Mouse (Mus musculus): ENCODE results near the gene Fgl2. TPM values are rescaled to one million over a fixed set of nuclear protein-coding genes. Genes with fewer than 3 reads are reported as not detected.

The Fgl2 gene
- polyA plus RNA-seq, 1 experiment from 2014 or later = 2.5 TPM

DNA sequence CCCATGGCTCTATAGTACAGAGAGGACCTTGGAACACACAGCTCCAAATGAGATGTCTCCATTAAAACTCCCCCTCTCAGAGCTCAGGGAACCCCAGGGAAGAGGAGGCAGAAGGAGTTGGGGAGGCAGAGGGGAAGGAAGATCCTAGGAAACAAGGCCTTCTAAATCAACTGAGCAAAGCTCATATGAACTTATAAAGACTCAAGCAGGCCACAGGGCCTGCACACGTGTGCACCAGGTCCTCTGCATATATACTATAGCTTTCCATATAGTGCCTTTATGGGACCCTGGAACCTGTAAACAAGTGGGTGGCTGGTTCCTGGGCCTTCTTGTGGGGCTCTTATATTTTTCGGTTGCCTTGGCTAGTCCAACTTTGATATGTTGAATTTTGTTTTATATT is 22.1 kb downstream of the Fgl2 start:
- Histone ChIP-seq H3K36me3 (ENCODE audit: control insufficient read depth, insufficient read depth, low read length) (no peaks in the 10 kb centered on the region), H3K4me1 (ENCODE audit: control insufficient read depth, insufficient read depth, low read length) (no peaks in the 10 kb centered on the region), H3K9me3 (ENCODE audit: control insufficient read depth, low read length) (no peaks in the 10 kb centered on the region), H3K27me3 (ENCODE audit: control insufficient read depth, insufficient read depth, low read length) (no peaks in the 10 kb centered on the region), H3K27ac (ENCODE audit: low read depth, low read length) (no peak overlapping the region), H3K9ac (ENCODE audit: low read length) (no peak overlapping the region), H3K4me2 (no peak overlapping the region), H3K4me3 (ENCODE audit: low read depth, low read length) (no peak overlapping the region)
- ATAC-seq (ENCODE audit: low FRiP score) (no peak), DNase-seq (ENCODE audit: low spot score, missing footprints) (no peak)
- WGBS = 90% methylated on average over 2 of the region's 2 CpGs

DNA sequence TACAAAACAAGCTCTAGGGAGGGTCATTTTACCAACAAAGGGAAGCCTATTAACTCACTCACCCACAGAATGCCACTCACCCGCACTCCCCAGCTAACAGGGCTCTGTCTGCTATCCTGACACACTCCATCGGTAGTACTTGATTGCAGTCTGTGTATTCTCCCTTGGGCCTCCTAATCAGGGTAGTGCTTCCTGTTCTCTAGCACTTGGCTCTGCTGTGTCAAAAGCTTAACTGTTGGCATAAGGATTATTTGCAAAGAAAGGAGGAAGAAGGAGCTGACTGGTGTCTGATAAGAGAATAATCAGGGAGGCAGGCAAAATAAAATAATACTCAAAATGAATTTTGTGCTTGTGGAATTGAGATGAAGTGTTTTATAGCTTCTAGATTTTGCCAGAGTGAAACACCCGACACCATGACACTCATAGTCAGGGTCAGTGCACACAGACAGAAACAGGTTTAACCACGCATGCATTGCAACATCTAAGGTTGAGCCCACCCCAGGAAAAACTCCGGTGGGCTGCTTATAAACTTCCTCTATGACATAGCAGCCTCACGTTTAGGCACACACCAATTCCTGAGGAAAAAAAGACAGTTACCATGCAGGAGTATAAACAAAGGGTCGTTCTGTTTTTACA is 22.9 kb downstream of the Fgl2 start:
- 61% methylated on average over 7 of the region's 7 CpGs for WGBS
- H3K4me3 ChIP-seq (ENCODE audit: low read depth, low read length) = no peak overlapping the region
- H3K9ac ChIP-seq (ENCODE audit: low read length) = no peak overlapping the region
- ATAC-seq (ENCODE audit: low FRiP score) = no peak
- H3K27ac ChIP-seq (ENCODE audit: low read depth, low read length) = no peak overlapping the region
- H3K4me2 ChIP-seq = no peak overlapping the region
- DNase-seq (ENCODE audit: low spot score, missing footprints) = no peak
- no peaks in the 10 kb centered on the region for H3K4me1 ChIP-seq (ENCODE audit: control insufficient read depth, insufficient read depth, low read length)
- no peaks in the 10 kb centered on the region for H3K27me3 ChIP-seq (ENCODE audit: control insufficient read depth, insufficient read depth, low read length)
- no peaks in the 10 kb centered on the region for H3K9me3 ChIP-seq (ENCODE audit: control insufficient read depth, low read length)
- no peaks in the 10 kb centered on the region for H3K36me3 ChIP-seq (ENCODE audit: control insufficient read depth, insufficient read depth, low read length)

DNA sequence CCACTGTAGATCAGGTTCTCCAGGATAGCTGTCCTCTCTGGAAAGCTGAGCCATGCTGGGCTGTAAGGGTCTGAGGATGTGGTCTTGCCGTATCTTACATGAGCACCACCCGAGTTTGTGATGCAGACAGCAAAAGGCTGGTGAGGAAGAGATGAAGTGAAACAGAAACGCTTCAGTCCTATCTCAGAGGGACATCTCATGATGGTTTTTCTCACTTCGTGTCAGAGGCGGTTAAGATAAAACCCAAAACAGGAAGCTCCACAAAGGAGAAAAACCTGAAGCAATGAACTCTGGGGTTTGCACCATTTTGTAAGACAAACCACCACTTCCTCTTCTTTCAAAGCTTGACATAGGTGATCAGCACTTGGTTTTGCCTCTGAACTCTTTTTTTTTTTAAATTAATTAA is 38.8 kb downstream of the Fgl2 start:
- Histone ChIP-seq H3K9ac (ENCODE audit: low read length) (no peak overlapping the region), H3K36me3 (ENCODE audit: control insufficient read depth, insufficient read depth, low read length) (no peaks in the 10 kb centered on the region), H3K27ac (ENCODE audit: low read depth, low read length) (no peak overlapping the region), H3K9me3 (ENCODE audit: control insufficient read depth, low read length) (no peaks in the 10 kb centered on the region), H3K4me2 (no peak overlapping the region), H3K4me3 (ENCODE audit: low read depth, low read length) (no peak overlapping the region), H3K27me3 (ENCODE audit: control insufficient read depth, insufficient read depth, low read length) (no peaks in the 10 kb centered on the region), H3K4me1 (ENCODE audit: control insufficient read depth, insufficient read depth, low read length) (no peaks in the 10 kb centered on the region)
- DNase-seq (ENCODE audit: low spot score, missing footprints) (no peak), ATAC-seq (ENCODE audit: low FRiP score) (no peak)
- WGBS = 85% methylated on average over 5 of the region's 5 CpGs

DNA sequence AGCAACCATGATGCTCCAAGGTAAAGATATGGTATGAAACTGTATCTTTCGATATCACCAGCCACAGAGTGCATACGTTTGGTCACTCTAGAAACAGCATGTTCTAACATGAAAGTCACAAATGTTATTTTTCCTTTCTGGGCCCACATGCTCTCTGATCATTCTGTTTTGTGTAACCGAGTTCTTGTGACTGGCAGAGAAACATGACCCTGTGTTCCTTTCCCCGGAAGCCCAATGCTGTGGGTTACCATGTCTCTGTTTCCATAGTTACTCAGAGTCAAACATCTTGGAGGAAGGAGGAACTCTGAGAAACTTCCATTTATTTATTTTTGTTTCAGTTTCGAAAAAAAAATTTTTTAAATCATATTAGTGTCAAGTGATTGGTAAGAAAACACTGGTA is 39.6 kb downstream of the Fgl2 start:
- ATAC-seq (ENCODE audit: low FRiP score) = no peak
- Histone ChIP-seq H3K36me3 (ENCODE audit: control insufficient read depth, insufficient read depth, low read length) (no peaks in the 10 kb centered on the region), H3K4me1 (ENCODE audit: control insufficient read depth, insufficient read depth, low read length) (no peaks in the 10 kb centered on the region)

DNA sequence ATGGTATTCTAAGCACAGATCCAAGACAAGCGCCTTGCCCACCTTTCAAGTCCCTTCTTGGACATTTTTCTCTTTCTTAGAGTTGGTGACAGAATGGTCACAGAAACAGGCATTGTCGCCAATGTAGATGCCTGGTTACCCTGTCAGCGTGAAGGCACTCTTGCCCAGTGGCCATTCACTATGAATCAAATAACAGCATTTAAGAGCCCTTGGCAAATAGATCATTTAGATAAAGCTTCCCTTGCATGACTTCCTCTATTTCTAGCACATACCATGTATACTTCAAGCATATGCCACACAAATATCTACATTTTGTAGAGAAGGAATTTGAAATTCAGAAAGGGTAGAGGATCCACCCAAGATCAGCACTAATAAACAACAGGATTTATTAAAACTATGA is 40.9 kb downstream of the Fgl2 start:
- Histone ChIP-seq H3K27ac (ENCODE audit: low read depth, low read length) (no peak overlapping the region), H3K27me3 (ENCODE audit: control insufficient read depth, insufficient read depth, low read length) (no peaks in the 10 kb centered on the region), H3K4me1 (ENCODE audit: control insufficient read depth, insufficient read depth, low read length) (no peaks in the 10 kb centered on the region), H3K9me3 (ENCODE audit: control insufficient read depth, low read length) (no peaks in the 10 kb centered on the region), H3K4me2 (no peak overlapping the region), H3K36me3 (ENCODE audit: control insufficient read depth, insufficient read depth, low read length) (no peaks in the 10 kb centered on the region), H3K9ac (ENCODE audit: low read length) (no peak overlapping the region), H3K4me3 (ENCODE audit: low read depth, low read length) (no peak overlapping the region)
- ATAC-seq (ENCODE audit: low FRiP score) (no peak), DNase-seq (ENCODE audit: low spot score, missing footprints) (no peak)
- WGBS = 90% methylated on average over 3 of the region's 3 CpGs

More for the DNA sequence above, 39.6 kb downstream of the Fgl2 start:
- H3K27ac ChIP-seq (ENCODE audit: low read depth, low read length) = no peak overlapping the region
- no peak overlapping the region for H3K9ac ChIP-seq (ENCODE audit: low read length)
- H3K4me2 ChIP-seq = no peak overlapping the region
- DNase-seq (ENCODE audit: low spot score, missing footprints) = no peak
- no peaks in the 10 kb centered on the region for H3K27me3 ChIP-seq (ENCODE audit: control insufficient read depth, insufficient read depth, low read length)
- no peaks in the 10 kb centered on the region for H3K9me3 ChIP-seq (ENCODE audit: control insufficient read depth, low read length)
- 79% methylated on average over 5 of the region's 5 CpGs for WGBS
- H3K4me3 ChIP-seq (ENCODE audit: low read depth, low read length) = no peak overlapping the region

DNA sequence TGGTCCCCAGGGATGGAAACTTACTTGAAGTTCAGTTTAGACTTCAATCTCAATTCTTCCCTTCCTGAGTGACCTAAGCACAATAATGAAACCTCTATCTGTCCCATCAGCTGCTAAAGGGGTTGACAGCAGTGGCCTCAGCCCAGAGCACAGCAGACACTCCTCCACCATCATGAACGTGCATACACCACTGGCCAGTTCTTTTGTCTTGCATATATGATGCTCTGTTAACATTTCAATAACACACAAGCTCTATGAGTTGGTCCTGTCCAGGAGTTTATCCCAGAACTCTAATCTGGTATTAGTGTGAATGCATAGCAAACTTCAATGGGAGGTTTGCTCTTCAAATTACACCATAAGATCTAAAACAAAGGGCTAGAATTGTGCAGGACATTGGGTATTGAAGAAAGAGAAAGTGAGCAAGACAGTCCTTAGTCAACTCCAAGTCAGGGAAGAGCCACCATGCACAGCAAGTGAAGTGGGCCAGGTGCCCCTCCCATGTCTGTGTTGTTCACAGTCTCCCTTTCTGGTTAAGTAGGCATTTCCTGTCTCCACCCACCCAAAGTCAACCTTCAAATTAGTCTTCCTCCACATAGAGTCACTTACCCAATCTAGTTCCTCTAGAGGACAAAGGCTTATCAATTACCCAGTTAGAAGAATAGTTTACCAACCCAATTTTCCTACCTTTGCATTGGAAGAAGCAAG is 41.8 kb downstream of the Fgl2 start:
- no peak for DNase-seq (ENCODE audit: low spot score, missing footprints)
- Histone ChIP-seq H3K9ac (ENCODE audit: low read length) (no peak overlapping the region), H3K4me3 (ENCODE audit: low read depth, low read length) (no peak overlapping the region), H3K9me3 (ENCODE audit: control insufficient read depth, low read length) (no peaks in the 10 kb centered on the region), H3K27me3 (ENCODE audit: control insufficient read depth, insufficient read depth, low read length) (no peaks in the 10 kb centered on the region), H3K4me1 (ENCODE audit: control insufficient read depth, insufficient read depth, low read length) (no peaks in the 10 kb centered on the region), H3K4me2 (no peak overlapping the region), H3K36me3 (ENCODE audit: control insufficient read depth, insufficient read depth, low read length) (no peaks in the 10 kb centered on the region), H3K27ac (ENCODE audit: low read depth, low read length) (no peak overlapping the region)
- no peak for ATAC-seq (ENCODE audit: low FRiP score)
- WGBS = 47% methylated on average over 1 of the region's 1 CpGs

DNA sequence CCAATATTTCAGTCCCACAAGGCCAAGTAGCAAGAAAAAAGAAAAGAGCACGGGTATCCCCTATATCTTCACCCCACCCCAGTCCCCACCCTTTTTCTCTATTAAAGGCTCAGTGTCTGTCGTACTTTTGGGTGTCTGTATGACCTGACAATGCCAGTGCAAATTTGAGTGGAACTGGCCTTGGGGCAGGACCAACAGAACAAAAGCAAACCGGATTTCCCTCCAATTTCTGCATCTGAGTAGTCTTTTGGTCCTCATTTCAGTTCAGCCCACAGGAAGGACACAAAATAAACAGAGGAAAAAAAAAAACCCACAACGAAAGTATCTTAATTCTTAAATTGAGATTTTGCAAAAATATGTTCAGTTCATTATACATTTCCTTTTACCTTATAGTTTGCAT is 46.2 kb downstream of the Fgl2 start:
- Histone ChIP-seq H3K9ac (ENCODE audit: low read length) (no peak overlapping the region), H3K27ac (ENCODE audit: low read depth, low read length) (no peak overlapping the region), H3K4me3 (ENCODE audit: low read depth, low read length) (no peak overlapping the region), H3K36me3 (ENCODE audit: control insufficient read depth, insufficient read depth, low read length) (no peaks in the 10 kb centered on the region), H3K4me1 (ENCODE audit: control insufficient read depth, insufficient read depth, low read length) (no peaks in the 10 kb centered on the region), H3K9me3 (ENCODE audit: control insufficient read depth, low read length) (no peaks in the 10 kb centered on the region), H3K27me3 (ENCODE audit: control insufficient read depth, insufficient read depth, low read length) (no peaks in the 10 kb centered on the region), H3K4me2 (no peak overlapping the region)
- ATAC-seq (ENCODE audit: low FRiP score) (no peak), DNase-seq (ENCODE audit: low spot score, missing footprints) (no peak)
- 76% methylated on average over 4 of the region's 4 CpGs for WGBS

DNA sequence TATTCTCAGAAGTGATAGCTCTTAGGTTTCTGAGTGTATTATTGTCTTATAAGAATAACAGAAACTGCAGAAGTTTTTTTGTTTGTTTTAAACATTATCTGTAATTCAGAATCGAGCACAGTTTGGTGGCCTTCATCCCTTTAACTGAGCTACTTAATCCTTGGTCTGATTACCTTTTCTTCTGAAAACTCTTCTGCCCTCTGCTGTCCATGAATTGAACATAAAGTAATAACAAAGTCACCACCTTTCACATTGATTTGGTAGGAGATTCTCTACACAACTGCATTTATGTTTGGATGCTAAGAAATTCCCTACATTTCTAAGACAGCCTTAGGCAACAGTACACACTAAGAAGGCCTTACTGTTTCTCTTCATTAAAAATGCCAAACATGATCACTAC is 48.2 kb downstream of the Fgl2 start:
- Histone ChIP-seq H3K4me3 (ENCODE audit: low read depth, low read length) (no peak overlapping the region), H3K36me3 (ENCODE audit: control insufficient read depth, insufficient read depth, low read length) (no peaks in the 10 kb centered on the region), H3K9me3 (ENCODE audit: control insufficient read depth, low read length) (no peaks in the 10 kb centered on the region), H3K27ac (ENCODE audit: low read depth, low read length) (no peak overlapping the region), H3K4me2 (no peak overlapping the region), H3K9ac (ENCODE audit: low read length) (no peak overlapping the region), H3K4me1 (ENCODE audit: control insufficient read depth, insufficient read depth, low read length) (peaks cover 4% of the 10 kb centered on the region), H3K27me3 (ENCODE audit: control insufficient read depth, insufficient read depth, low read length) (no peaks in the 10 kb centered on the region)
- ATAC-seq (ENCODE audit: low FRiP score) (no peak), DNase-seq (ENCODE audit: low spot score, missing footprints) (no peak)
- 41% methylated on average over 1 of the region's 1 CpGs for WGBS

DNA sequence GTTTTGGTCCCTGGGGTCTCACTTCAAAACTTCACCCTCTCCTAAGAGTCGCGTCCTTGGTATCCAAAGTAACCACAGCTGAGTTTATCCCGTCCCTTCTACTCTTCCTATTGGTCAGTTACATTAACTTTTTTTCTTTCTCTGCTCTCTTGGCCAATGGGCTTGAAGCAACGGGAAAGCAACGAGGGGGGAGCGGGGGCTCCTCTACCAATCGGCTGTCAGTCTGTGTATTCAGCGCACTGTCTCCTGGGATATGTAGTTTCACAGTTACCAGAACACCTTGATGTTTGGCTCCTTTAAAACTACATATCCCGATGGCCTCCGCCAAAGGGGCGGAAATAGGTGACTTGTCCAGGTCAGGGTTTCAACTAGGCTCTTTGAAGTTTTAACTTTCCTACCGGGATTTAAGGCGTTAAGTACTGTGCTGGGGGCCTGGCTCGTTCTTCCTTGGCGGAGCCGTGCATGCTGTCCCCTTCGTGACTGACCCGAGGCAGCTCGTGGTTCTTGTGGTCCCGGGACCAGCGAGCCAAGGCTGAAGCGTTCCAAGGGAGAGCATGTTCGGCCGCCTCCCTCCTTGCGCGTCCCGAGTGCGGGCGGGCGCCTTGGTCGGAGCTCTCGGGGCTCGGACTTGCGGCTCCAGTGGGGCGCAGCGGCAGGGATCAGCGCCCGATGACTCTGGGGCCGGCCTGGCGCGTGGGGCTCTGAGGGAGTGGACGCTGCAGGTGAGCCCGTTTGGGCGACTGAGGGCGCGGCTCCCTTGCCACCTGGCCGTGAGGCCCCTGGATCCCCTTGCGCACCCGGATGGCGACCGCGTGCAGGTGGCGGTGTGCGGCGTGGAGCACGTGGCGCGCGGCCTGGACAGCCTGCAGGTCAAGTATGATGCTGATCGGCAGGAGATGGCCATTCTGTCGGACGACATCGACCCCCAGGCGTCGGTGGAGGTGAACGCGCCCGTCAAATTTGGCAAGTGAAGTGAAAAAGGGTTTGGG is 52.5 kb downstream of the Fgl2 start, which contains the start of the genes Ccdc146 and Fam185a:
TSS of gene Ccdc146 (minus strand) at position 64 of the 989 bp plus-strand sequence.
TSS of gene Fam185a (plus strand) at position 345 of the 989 bp plus-strand sequence.
- under 1% methylated on average over 68 of the region's 68 CpGs for WGBS
- H3K27ac ChIP-seq (ENCODE audit: low read depth, low read length) = no peak within 1 kb of the TSS
- H3K4me3 ChIP-seq (ENCODE audit: low read depth, low read length) = peak within 1 kb of the TSS; percentile 79
- DNase-seq (ENCODE audit: low spot score, missing footprints) (peak; percentile 98), ATAC-seq (ENCODE audit: low FRiP score) (peak; percentile 100)
- H3K36me3 ChIP-seq (ENCODE audit: control insufficient read depth, insufficient read depth, low read length) = no peaks in the 10 kb centered on the region
- no peaks in the 10 kb centered on the region for H3K27me3 ChIP-seq (ENCODE audit: control insufficient read depth, insufficient read depth, low read length)
- H3K4me1 ChIP-seq (ENCODE audit: control insufficient read depth, insufficient read depth, low read length) = peaks cover 6% of the 10 kb centered on the region
- H3K4me2 ChIP-seq = peak within 1 kb of the TSS; percentile 98
- H3K9me3 ChIP-seq (ENCODE audit: control insufficient read depth, low read length) = no peaks in the 10 kb centered on the region
- peak within 1 kb of the TSS; percentile 74 for H3K9ac ChIP-seq (ENCODE audit: low read length)
